Mouse (Mus musculus) monocyte, adult 5-6 weeks (primary cell): ENCODE data around the gene Parm1. TPM values are rescaled to one million over a fixed set of nuclear protein-coding genes. Genes with fewer than 3 reads are reported as not detected.

Experiments used
- ATAC-seq: fragments of 153-309, 156-312 bp; replicated peaks from 2 replicates; pipeline ENCODE4 v1.8.0; 2017; ENCODE audit warnings: mild to moderate bottlenecking; ENCODE audit not compliant: low TSS enrichment, insufficient number of reproducible peaks, severe bottlenecking, poor library complexity, low FRiP score
- total RNA-seq: library from RNA; stranded (forward); fragments of 200-1000, 200-491, 200-594 nt; gene quantifications from 3 replicates; pipeline ENCODE4 v1.2.3, GENCODE M21; 2017

Gene Parm1
- total RNA-seq, 1 experiment from 2014 or later: 1.1 TPM

DNA sequence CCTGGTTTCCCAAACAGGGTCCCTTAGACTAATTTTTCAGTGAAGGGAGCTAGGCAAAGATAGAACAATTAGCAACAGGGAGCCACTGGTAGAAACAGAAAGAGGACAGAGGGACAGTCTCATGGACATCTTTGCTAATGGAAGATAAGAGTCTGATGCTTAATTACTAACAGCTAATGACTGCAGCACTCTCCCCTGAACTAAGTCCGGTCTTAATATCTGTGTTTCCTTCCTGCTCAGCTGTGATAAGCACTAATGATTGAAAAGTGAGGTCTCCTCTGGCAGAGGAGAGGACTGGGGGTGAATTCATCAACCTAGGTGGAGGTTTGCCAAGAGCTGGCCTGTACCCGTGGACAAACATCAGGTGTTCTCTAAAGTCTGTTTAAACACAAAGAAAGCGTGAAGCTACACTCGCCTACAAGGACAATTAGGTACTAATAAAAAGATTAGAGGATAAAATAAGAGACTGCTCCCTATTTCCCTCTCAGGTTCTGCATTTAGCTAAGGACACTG, 101.3 kb downstream of the Parm1 start:
- no peak for ATAC-seq

GRCm38 (mm10) chr5:91621197-91621596, 103.8 kb downstream of the Parm1 start:
- ATAC-seq: no peak

- no peak for ATAC-seq
Measured at GRCm38 (mm10) chr5:91626823-91627222, 109.4 kb downstream of the Parm1 start.

- no peak for ATAC-seq
Measured at GRCm38 (mm10) chr5:91629472-91629871, 112.1 kb downstream of the Parm1 start.

DNA sequence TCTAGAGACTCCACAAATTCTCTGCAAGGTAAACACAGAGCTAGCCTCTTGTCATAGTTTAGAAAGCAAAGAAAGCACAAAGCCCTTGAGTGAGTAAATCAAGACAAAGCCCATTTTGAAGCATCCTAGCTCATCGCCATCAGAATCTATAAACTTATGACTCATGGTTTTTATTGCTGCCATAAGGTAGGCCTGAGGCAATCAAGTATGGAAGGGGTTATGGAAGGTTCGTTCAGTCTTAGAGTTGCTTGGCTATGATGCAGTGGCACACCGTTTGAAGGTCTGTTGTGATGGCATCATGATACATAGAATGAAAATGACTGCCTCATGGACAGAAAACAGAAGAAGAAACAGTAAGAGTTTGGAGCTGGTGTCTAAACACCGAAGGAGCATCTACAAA, 133.9 kb downstream of the Parm1 start:
- no peak for ATAC-seq

DNA sequence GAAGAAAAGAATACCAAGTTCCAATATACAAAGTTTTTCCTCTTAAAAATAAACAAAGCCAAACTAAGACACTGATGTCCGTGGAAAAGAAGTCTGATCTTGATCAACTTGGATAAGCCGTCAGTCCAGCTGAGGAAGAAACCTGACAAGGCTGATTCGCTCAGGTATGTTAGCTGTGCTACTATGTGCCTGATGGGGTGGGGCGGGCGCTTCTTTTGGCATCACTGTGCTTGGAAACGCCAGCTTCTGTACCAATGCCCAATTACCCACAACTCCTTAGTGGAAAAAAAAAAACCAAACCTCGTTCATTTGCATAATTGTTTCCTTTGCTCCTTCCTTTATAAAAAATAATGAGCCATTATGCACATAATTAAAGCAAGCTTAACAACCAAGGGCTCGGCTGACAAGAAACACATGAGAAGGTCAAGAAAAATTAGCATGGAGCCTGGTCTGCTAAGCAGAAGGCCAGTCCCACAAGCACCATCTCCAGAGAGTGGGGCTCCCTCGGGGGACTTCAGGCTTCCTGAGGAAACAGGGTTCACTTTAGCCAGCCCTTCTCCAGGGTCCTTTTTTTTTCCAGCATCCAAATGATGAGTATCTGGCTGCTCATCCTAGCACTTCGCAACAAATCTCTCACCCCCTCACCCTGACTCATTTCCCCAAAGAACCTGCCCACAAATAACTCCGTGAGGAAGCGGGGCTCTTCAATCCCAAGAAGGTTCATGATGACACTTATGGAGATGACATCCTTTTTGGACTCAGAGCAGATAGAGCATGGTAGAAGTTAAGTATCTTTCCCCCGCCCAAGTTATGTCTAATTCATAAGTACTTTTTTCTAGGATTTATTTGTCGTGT, 135.9 kb downstream of the Parm1 start:
- ATAC-seq: no peak

DNA sequence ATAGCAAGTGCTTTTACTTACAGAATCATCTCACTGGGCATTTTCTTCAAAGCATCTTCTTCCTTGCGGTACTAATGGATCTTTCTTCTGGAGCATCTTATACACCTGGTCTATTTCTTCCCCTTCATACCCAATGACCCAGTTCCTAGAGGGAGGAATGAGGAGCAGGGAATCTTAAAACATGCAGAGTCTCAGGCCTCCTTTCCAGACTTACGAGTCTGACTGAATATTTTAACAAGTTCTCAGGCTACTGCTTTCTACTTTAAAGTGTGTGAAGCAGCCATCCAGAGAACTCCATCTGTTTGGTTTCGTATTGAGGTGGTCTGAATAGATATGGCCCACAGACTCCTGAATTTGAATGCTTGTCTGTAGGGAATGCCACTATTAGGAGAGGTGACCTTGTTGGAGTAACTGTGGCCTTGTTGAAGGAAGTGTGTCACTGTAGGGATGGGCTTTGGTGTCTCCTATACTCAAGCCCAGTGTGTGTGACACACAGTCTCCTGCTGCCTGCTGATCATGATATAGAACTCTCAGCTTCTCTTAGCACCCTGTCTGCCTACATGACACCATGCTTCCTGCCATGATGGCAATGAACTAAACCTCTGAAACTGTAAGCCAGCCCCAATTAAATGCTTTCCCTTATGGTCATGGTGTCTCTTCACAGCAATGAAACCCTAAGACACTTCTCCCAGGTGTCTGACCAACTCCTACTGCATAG, 137.1 kb downstream of the Parm1 start:
- ATAC-seq: no peak

DNA sequence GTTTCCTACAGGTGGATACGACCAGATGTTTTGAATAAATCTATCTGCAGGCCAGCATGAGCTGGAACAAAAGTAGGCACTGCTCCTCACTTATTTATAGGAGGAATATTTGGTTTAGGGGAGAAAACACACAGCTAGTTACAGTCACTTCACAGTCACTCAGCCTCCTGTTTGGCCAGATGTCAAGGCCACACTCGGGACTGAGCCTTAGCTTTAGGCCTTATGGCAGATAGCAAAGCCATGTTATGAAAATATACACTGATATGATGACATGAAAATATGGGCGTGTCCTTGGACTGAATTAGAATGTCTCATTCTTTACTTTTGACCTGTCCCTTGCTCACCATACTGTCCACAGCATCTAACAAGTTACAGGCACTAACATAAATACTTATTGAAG, 137.8 kb downstream of the Parm1 start:
- no peak for ATAC-seq

DNA sequence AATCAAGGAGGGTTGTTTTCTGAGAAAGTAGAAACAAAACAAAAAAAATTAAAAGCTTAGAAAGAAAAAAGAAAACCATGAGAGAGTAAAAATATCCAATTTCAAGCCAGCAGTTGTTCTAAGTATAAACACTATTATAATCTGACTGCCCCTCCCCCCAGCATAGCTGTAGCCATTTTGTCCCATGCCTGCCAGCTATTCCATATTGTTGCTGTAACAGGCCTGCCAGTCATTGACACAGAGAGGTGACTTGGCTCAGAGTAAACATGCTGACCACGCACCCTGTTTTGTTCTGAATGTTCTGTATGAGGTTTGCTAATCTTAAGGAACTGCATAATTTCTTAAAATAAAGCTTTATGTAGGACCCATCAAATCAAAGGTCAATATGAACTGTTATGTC, 145.3 kb downstream of the Parm1 start:
- no peak for ATAC-seq

- no peak for ATAC-seq
Measured at GRCm38 (mm10) chr5:91667127-91667526, 149.7 kb downstream of the Parm1 start.

GRCm38 (mm10) chr5:91669235-91669634, 151.8 kb downstream of the Parm1 start:
- no peak for ATAC-seq

Other genes with a start within 250 kb of the Parm1 start
- gene Btc, start 114.6 kb upstream of the Parm1 start, total RNA-seq: not detected in 3 replicates